Mouse (Mus musculus) G1E (cell line): ENCODE measurements around the gene Bud13. TPM values are rescaled to one million over a fixed set of nuclear protein-coding genes. Genes with fewer than 3 reads are reported as not detected.

Source experiments
- ATAC-seq: 2 replicates; pipeline ENCODE4 v1.8.0; 2016; ENCODE audit warnings: mild to moderate bottlenecking; ENCODE audit not compliant: insufficient number of reproducible peaks, poor library complexity, low FRiP score, severe bottlenecking; ENCODE audit errors: extremely low read depth
- DNase-seq: peaks from one replicate; pipeline ENCODE4 v3.0.0; 2012; ENCODE audit warnings: low spot score
- H3K27me3 ChIP-seq: 2 replicates; pipeline ENCODE4 v1.6.1; 2012; ENCODE audit warnings: mild to moderate bottlenecking, low read length, inconsistent platforms; ENCODE audit not compliant: insufficient read depth
- H3K36me3 ChIP-seq: replicated peaks from 2 replicates; pipeline ENCODE3; 2012; ENCODE audit warnings: mild to moderate bottlenecking, inconsistent platforms
- H3K4me1 ChIP-seq: 2 replicates; pipeline ENCODE4 v1.6.1; 2012; ENCODE audit warnings: low read depth, low read length, inconsistent platforms, mixed read lengths; ENCODE audit not compliant: insufficient read depth
- H3K4me3 ChIP-seq: 2 replicates; pipeline ENCODE4 v1.5.1; 2012; ENCODE audit warnings: low read depth, mild to moderate bottlenecking, inconsistent platforms, low read length, moderate library complexity, mixed read lengths
- H3K9me3 ChIP-seq: replicated peaks from 2 replicates; pipeline ENCODE4 v1.6.1; 2012; ENCODE audit warnings: inconsistent platforms
- CTCF ChIP-seq: IDR thresholded peaks from 2 replicates; pipeline ENCODE4 v1.5.1; 2012; ENCODE audit warnings: low read depth, low read length, inconsistent platforms, mixed read lengths
- GATA1 ChIP-seq: IDR thresholded peaks from 2 replicates; pipeline ENCODE4 v1.6.1; 2012; ENCODE audit warnings: borderline replicate concordance, low read length, inconsistent platforms, mixed read lengths
- GATA2 ChIP-seq: IDR thresholded peaks from 2 replicates; pipeline ENCODE4 v1.6.1; 2012; ENCODE audit warnings: low read depth, low read length, inconsistent platforms, borderline replicate concordance
- POLR2AphosphoS5 ChIP-seq: IDR thresholded peaks from 2 replicates; pipeline ENCODE4 v1.6.1; 2012; ENCODE audit warnings: low read depth, low read length, inconsistent platforms; ENCODE audit not compliant: insufficient replicate concordance
- TAL1 ChIP-seq: conservative IDR thresholded peaks from 2 replicates; pipeline ENCODE4 v1.6.1; 2012; ENCODE audit warnings: low read depth, low read length, inconsistent platforms, mixed read lengths
- polyA plus RNA-seq: library from polyadenylated mRNA; stranded (reverse); fragments of >175 nt; gene quantifications from 2 replicates; pipeline ENCODE4 v1.2.3, GENCODE M21; 2012
- total RNA-seq, 2 experiments: library from RNA; stranded (forward) in 1 of 2; stranded (reverse) in 1 of 2; fragments of 200-1000 nt in 1 of 2; fragments of >200 nt in 1 of 2; fragmentation: Nextera tagmentation in 1 of 2; gene quantifications; 2 replicates each; pipeline ENCODE4 v1.2.3; 2014 to 2017

Gene Bud13
- total and polyA plus RNA-seq, 3 experiments, result 19.8 to 23.4 (median 22.6) TPM

DNA sequence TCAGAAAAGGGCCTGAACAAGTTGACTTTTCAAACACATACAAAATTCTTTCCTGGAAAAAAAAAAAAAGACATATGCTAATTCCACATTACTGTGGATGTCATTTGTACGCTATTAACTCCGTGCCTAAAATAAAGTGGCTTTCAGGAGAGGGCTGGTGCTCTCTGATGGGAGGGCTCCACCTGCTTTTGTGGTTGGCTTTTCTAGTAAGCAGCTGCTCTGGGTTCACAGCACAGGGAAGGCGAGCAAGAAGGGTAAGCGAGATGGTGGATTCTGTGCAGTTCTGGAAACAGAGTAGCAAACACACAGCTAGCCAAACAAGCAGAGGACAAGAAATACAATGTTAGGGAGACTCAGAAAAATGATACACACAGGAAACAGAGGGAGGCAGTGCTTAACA is 55.6 kb downstream of the Bud13 start:
- no peaks in the 10 kb centered on the region for H3K9me3 ChIP-seq
- peaks cover 5% of the 10 kb centered on the region; the same call in 1 of the 2 replicates for H3K27me3 ChIP-seq
- no peak overlapping the region for H3K4me3 ChIP-seq
- no peaks in the 10 kb centered on the region for H3K36me3 ChIP-seq
- no peaks in the 10 kb centered on the region for H3K4me1 ChIP-seq
- DNase-seq (no peak), ATAC-seq (no peak)
- TF ChIP-seq POLR2AphosphoS5 (no peak), TAL1 (no peak), CTCF (no peak), GATA2 (no peak), GATA1 (no peak)

DNA sequence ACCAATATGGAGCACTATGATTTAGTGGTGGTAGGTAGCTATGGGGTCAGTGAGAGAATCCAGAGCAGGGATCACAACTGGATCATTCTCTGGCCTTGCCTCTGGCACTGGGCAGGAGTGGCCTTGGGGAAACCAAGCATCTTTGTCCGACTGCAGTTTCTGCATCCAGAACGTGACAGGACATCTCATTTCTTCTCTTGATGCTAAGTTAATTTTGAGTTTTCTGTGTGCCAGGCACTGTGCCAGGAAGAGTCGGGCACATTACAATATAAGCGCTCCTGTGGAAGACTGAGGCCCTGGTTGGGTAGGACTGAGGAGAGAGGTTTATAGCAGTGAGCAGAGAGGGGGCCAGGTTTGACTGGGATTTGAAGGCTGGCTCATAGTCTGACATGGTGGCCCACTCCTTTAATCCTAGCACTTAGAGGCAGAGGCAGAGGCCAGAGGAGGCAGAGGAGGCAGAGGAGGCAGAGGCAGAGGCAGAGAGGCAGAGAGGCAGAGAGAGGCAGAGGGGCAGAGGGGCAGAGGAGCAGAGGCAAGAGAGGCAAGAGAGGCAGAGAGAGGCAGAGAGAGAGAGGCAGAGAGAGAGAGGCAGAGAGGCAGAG is 56.3 kb downstream of the Bud13 start:
- DNase-seq (no peak), ATAC-seq (no peak)
- no peaks in the 10 kb centered on the region for H3K4me1 ChIP-seq
- no peaks in the 10 kb centered on the region for H3K36me3 ChIP-seq
- H3K4me3 ChIP-seq, result no peak overlapping the region
- H3K27me3 ChIP-seq, result peaks cover 5% of the 10 kb centered on the region; the same call in 1 of the 2 replicates
- TF ChIP-seq POLR2AphosphoS5 (no peak), GATA1 (no peak), CTCF (no peak), TAL1 (no peak), GATA2 (no peak)
- H3K9me3 ChIP-seq, result no peaks in the 10 kb centered on the region

DNA sequence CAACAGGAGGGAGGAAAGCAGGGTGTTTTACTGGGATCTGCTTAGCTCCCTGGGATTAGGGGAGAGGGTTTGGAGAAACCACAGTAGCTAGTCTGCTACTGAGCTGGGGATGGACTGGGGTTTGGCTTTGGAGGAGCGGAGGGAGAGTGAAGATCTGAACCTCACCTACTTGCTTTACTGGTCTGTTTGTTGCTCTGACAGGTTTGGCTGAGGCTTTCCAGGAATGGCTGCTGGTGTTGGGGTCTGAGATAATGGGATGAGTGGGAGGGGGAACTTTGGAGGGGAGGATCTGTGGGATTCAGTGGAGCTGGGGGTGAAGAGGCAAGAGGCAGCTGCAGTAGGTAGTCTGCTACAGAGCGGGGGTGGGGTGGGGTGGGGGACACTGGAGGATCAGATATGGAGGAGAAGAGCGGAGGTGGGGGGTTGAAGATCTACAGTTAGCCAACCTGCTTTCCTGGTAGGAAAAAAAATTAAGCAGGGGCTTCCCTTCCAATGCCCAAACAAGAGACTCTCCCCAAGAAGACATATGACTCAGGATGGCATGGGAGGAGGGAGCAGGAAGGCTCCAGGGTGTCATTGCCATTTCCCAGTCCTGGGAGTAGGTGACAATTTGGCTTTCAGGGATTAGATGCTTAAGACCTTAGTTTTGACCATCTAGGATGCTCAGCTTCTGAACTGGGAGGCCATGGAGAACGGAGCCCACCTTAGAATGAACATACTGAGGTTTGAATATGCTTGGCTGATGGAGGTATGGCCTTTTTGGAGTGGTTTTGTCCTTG is 63.3 kb downstream of the Bud13 start:
- ATAC-seq (no peak), DNase-seq (no peak)
- Histone ChIP-seq H3K27me3 (no peaks in the 10 kb centered on the region; the same call in 1 of the 2 replicates), H3K9me3 (no peaks in the 10 kb centered on the region), H3K36me3 (no peaks in the 10 kb centered on the region), H3K4me3 (no peak overlapping the region), H3K4me1 (no peaks in the 10 kb centered on the region)
- no peak for TF ChIP-seq GATA2
- TF ChIP-seq CTCF, result no peak
- TF ChIP-seq POLR2AphosphoS5, result no peak
- no peak for TF ChIP-seq TAL1

Other genes with a start within 250 kb of the Bud13 start
- gene Apoa1, start 54.4 kb upstream of the Bud13 start, total RNA-seq (2014; fragmentation: Nextera tagmentation), result not detected in 2 replicates
- not detected in 2 replicates for gene Apoa1, start 54.4 kb upstream of the Bud13 start, total RNA-seq (2017)
- 0.41 and 1.5 TPM in 2 replicates for gene Apoa1, start 54.4 kb upstream of the Bud13 start, polyA plus RNA-seq
- gene Apoc3, start 47.4 kb upstream of the Bud13 start, total RNA-seq (2014; fragmentation: Nextera tagmentation), result not detected in 2 replicates
- 0.33 TPM in 1 of 2 replicates, not detected in the other for gene Apoc3, start 47.4 kb upstream of the Bud13 start, total RNA-seq (2017)
- not detected in 2 replicates for gene Apoc3, start 47.4 kb upstream of the Bud13 start, polyA plus RNA-seq
- not detected in 2 replicates for gene Apoa4, start 42.3 kb upstream of the Bud13 start, total RNA-seq (2014; fragmentation: Nextera tagmentation)
- not detected in 2 replicates for gene Apoa4, start 42.3 kb upstream of the Bud13 start, total RNA-seq (2017)
- gene Apoa4, start 42.3 kb upstream of the Bud13 start, polyA plus RNA-seq, result 0.03 TPM in 1 of 2 replicates, not detected in the other
- not detected in 2 replicates for gene Apoa5, start 14.4 kb upstream of the Bud13 start, total RNA-seq (2014; fragmentation: Nextera tagmentation)
- 0.16 TPM in 1 of 2 replicates, not detected in the other for gene Apoa5, start 14.4 kb upstream of the Bud13 start, total RNA-seq (2017)
- gene Apoa5, start 14.4 kb upstream of the Bud13 start, polyA plus RNA-seq, result not detected in 2 replicates
- gene Zpr1, start 9.9 kb upstream of the Bud13 start, total RNA-seq (2014; fragmentation: Nextera tagmentation), result 52.0 and 83.0 TPM in 2 replicates
- gene Zpr1, start 9.9 kb upstream of the Bud13 start, total RNA-seq (2017), result 43.0 and 45.1 TPM in 2 replicates
- 35.7 and 54.3 TPM in 2 replicates for gene Zpr1, start 9.9 kb upstream of the Bud13 start, polyA plus RNA-seq
- gene 4931429L15Rik, start 37.0 kb downstream of the Bud13 start, total RNA-seq (2014; fragmentation: Nextera tagmentation), result not detected in 2 replicates
- gene 4931429L15Rik, start 37.0 kb downstream of the Bud13 start, total RNA-seq (2017), result not detected in 2 replicates
- gene 4931429L15Rik, start 37.0 kb downstream of the Bud13 start, polyA plus RNA-seq, result not detected in 2 replicates